Mouse (Mus musculus) layer of hippocampus, postnatal 25 days (tissue): ENCODE measurements around the gene Fuk. TPM values are rescaled to one million over a fixed set of nuclear protein-coding genes. Genes with fewer than 3 reads are reported as not detected.
"Not testable (repeated sequence)": the region's sequence is repeated elsewhere in the genome, so short reads cannot be mapped to it uniquely, and the experiment has no call there.

ENCODE experiments used
- DNase-seq, 2 experiments: peaks; one replicate each; pipeline ENCODE4 v3.0.0; 2022; ENCODE audit warnings: mixed read lengths in 2 of 2, low spot score in 1 of 2; ENCODE audit errors: extremely low spot score in 1 of 2
- total RNA-seq, 2 experiments: library from RNA; stranded (reverse); gene quantifications; 2 replicates each; pipeline ENCODE4 v1.2.3; 2021

Fuk gene
- total RNA-seq, 2 experiments from 2014 or later = 20.9 to 23.1 TPM

DNA sequence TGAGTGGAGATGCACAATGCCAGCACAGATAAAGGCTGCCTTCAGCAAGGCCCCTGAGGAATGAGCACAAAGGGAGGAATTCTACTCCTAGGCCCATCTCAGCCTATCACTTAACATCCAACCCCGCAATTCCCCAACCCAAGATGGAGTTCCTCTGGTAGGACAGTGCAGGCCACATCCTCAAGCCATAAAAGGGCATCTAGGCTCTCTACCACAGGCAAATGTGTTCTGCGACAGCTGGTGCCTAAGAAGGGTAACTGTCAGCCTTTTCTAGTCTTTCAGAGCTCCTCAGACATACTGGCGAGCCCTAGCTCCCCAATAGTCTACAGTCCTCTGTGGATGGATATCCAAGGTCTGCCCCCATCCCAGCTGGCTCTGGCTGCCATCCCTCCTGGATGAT is 15.7 kb downstream of the Fuk start:
- DNase-seq = no peak

DNA sequence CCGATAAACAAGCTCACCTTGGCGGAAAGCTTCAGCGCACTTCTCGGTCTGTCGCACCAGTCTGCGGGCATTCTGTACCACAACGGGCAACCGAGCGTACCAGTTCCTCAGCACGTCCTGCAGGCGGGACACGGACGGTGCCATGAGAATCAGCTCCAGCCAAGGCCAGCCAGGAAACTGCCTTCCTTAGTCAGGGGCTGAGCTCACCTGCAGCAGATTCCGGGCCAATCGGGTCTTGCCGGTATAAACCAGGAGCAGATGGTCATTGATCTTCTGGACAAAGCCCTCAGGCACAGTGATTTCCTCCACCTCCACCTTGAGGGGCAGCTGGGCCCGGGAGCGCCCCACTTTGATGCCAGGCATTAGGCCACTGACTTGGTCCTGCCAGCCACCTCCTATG is 18.5 kb downstream of the Fuk start:
- DNase-seq = no peak

DNA sequence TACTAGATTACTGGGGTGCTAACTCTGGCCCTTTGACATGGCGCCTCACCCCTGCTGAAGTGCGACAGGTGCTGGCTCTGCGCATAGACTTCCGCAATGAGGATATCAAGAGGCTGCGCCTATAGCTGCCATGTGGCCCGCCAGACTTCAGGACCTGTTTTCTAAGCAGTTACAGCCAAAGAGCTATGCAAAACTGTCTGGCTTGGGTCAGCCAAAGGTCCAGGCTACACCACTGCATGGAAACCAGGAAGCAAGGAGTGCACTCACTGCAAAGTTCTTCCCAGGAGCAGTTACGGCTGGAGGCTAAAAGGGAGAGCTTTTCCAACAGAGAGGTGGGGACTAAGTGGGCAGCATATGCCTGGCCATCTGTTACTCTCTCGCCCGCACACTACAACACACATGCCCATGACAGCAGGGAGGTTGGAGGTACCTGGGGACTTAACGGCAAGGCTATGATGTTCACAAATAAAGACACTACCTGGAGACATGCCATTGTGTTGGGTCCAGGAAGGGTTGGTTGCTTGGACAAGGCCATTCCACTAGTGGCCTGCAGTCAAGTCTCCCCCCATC is 20.5 kb downstream of the Fuk start:
- no peak for DNase-seq

DNA sequence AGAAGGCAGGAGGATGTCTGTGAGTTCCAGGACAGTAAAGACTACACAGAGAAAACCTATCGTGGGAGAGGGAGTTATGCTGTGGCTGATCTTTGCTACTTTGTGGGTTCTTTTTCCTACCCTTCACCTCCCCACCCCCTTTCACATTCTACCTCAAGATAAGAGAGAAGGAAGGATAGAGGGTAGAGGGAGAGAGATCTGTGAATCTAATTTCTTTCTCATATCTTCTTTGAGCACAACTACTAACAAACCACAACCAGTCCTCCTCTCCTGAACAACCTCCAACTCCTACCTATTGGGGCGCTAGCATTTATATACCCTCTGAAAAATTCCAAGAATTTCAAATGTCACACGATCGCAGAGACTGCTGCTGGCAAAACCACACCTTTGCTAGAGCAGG is 24.4 kb downstream of the Fuk start:
- DNase-seq = no peak

DNA sequence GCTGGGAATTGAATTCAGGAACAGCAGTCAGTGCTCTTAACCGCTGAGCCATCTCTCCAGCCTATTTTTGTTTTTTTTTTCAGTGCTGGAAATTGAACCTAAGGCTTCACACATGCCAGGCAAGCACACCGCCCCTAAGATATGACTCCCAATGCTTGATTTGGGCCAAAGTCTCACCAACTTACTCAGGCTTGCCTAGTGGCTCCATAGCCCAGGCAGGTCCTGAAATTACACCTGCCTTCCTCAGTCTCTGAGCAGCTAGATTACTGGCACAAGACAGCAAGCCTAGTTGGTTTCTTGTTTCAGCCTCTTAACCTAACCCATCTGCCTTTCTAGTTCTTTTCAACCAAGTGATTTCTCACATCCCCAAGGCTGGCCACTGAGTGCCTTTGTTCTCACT is 31.8 kb downstream of the Fuk start:
- no peak for DNase-seq

DNA sequence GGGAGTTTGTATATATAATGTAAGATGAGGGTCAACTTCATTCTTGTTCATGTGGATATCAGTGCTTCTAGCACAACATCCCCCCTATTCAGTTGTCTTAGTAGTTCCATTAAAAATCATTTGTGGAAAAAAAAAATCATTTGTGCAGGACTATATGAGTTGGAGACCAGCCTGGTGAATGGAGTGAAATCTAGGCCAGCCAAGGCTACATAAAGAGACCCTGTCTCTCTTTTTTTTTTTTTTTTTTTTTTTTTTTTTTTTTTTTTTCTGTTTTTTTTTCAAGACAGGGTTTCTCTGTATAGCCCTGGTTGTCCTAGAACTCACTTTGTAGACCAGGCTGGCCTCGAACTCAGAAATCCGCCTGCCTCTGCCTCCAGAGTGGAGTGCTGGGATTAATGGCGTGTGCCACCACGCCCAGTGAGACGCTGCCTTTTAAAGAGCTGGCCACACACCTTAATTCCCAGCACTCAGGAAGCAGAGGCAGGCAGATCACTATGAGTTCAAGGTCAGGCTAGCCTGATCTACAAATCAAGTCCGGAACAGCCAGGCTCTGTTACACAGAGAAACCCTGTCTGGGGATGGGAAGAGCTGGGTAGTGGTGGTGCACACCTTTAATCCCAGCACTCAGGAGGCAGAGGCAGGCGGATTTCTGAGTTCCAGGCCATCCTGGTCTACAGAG is 40.8 kb downstream of the Fuk start:
- not testable (repeated sequence) for DNase-seq

DNA sequence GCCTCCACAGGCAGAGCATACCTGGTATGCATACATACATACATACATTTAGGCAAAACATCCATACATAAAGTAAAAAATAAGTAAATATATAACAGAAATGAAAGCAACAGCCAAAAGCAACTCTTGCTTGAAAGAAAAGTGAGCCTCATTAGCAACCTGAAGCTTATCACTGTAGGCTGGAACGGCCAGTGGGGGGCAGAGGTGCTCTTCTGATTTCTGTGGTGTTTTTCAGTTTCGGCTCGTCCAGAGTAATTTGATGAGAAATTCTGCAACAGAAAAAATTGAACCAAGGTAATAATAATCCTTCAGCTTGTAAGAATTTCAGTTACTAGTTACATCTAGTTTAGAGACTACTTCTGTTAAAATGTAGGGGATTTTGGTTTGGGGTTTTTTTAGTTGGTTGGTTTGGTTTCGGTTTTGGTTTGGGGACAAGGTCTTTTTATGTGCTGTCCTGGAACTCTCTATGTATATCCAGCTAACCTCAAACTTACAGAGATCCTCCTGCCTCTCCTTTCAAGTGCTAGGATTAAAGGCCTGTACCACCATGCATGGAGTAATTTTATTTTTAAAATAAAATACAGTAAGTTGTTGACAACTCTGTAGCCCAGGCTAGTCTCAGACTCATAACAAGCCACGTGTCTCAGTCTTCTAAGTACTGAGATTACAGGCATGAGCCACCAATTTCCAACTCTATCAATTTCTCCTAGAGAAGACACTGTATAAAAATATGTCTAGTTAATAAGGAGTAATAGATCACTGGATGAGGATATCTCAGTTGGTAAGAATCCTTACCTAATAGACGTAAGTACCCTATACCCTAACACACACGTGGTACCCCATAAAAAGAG is 42.4 kb downstream of the Fuk start:
- no peak for DNase-seq

DNA sequence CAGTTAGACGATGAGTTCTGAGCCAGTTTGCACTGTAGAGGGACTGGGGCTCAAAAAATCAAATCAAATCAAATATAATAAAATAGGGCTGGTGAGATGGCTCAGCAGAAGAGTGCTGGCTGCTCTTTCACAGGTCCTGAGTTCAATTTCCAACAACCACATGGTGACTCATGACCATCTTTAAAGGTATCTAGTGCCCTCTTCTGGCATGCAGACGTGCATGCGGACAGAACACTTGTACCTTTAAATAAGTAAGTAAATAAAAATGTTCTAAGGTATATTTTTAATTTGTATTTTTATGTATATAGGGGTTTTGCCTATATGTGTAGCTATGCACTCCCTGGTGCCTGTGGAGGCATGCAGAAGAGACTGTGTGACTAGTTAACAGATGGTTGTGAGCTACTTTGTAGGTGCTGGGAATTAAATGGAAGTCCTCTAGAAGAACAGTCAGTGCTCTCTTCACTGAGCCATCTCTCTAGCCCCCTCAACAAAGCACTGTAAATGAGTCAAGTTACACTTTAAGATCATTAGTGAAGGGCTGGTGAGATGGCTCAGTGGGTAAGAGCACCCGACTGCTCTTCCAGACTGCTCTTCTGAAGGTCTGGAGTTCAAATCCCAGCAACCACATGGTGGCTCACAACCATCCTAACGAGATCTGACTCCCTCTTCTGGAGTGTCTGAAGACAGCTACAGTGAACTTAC is 45.4 kb downstream of the Fuk start:
- DNase-seq = no peak

DNA sequence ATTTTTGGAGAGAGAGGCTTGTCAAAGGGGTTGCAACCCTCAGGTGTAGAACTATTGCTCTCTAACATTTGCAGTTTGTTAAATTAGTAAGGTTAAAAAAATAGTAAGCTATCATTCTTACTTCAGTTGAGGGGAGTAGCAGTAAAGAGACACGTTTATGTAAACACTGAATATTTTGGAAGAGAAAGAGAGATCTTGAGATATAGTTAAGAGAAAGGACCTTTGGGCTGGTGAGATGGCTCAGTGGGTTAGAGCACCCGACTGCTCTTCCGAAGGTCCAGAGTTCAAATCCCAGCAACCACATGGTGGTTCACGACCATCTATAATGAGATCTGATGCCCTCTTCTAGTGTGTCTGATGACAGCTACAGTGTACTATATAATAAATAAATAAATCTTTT is 46.2 kb downstream of the Fuk start:
- DNase-seq = not testable (repeated sequence)

DNA sequence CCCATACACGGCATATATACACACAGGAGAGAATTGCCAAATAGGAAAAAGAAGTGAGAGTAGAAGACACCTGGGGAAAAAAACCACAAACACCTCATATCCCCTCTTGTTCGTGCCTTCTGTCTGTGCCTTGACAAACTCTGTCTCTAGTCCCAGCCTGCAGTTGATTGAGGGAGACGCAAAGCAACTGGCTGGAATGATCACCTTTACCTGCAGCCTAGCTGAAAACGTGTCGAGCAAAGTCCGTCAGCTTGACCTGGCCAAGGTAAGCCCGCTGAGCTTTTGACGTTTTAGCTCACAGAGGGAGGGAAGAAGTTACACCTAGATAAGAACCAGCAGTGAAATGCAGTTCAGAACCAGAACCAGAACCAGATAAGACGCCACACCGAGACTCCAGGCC is 51.1 kb downstream of the Fuk start:
- no peak for DNase-seq

DNA sequence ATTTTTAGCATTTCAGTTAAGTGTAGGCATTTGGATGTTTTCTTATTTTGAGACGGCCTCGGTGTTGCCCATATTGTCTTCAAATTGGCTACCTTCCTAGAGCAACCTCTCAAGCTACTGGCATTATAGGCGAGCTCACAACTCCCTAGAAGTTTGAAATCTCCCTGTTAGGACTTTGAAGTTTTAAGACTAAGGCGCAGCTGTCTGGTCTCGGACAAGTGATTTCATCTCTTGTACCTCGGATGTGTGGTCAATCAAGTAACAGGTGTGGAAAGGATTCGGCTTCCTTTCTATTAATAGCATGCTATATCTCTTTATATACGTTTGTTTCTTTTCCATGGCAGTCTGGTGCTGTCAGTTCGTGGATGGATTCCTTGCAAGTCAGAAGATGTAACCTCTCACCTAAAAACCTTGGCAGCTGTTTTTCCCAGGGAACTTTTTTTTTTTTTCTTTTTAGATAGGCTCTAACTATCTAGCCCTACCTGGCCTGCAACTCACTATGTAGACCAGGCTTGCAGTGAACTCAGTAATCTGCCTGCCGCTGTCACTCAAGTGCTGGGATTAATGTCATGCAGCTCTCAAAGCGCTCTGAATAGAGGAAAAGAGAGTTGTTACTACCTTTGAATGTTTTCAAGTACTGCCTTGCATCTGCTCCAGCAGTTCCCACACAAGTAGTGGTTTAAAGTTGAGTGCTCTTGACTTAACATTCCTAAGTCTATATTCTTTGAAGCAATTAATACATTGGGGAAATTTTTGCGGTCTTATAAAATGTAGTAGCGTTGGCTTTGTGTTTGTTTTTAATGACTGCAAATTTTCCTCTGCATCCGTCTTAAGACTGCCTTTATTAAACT is 54.4 kb downstream of the Fuk start:
- no peak for DNase-seq

DNA sequence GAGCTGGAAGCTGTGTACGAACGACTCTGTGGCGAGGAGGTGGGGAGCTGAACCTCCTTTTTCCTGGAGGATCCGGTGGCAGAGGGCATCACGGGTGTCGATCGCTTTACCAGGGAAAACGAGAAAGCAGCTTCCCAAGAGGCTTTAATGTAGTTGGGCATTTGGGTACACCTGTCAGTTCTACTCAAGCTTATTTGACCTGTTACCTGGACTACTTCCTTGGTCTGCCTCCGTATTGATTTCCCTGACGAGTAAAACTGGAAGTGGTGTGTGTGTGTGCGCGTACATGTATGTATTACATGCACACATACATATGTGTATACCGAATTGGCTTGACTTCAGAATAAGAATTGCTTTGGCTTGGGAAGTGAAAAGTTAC is 55.1 kb downstream of the Fuk start:
- no peak for DNase-seq

DNA sequence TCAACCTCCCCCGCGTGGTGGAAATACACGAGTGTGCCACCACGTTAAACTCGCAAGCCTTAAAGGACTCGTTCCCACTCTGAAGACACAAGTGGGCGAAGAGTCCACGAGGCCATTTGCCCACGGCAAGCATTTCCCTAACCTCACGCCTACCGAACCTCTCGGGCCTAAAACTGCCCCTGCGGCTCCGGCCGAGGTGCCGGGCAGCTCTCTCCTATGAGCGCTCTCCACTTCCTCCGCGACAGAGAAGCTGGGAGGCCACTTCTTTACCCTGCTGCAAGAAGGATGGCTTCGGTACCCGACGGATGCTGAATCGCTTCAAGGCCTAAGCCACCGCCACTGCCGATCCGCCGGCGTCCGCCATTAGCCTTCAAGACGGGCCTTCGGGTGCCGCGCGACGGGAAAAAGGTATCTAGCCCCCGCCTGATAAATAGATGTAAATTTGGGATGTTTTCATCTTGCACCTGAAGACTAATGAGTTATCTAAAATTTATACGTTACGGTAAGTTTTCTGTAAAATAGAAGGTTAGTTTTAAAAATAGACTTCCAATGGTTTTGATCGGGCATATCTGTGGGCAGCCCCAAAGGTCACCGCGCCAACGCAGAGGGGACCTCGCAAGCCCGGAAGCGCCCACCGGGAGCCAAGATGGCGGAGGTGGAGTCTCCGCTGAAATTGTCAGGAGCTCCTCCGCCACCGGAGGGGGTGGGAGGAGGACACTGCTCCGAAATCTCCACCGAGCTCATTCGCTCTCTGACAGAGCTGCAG is 55.7 kb downstream of the Fuk start, which contains the start of the genes Cog4 and Sf3b3:
Cog4 (plus strand) TSS at position 196 of the 766 bp plus-strand sequence.
Sf3b3 (minus strand) TSS at position 383 of the 766 bp plus-strand sequence.
- DNase-seq = peak; percentile 78 to 80

DNA sequence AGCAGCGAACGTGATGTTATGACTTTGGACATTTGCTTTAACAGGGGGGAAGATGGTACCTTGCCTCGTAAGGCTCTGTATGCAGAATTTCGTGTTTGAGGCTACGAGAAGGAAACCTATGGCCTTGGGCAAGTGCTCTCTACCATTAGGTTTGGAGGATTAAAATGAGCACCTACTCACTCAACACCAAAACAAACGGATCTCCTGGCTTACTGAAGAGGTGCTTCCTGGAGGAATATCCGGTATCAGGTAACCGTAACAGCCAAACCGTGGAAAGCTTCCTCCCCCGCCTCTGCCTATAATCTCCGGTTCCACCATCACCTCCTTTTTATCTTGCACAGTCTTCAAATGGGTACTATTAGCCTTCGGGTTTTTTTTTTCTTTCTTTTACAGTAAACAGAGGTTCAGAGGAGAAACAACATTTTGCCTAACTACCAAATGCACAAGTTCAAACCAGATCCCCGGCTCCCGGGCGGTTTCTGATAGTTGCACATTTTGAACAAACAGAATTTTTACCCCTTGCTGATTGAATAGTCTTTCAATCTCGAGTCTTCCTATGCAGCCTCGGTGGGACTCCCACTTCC is 56.4 kb downstream of the Fuk start:
- DNase-seq = no peak

DNA sequence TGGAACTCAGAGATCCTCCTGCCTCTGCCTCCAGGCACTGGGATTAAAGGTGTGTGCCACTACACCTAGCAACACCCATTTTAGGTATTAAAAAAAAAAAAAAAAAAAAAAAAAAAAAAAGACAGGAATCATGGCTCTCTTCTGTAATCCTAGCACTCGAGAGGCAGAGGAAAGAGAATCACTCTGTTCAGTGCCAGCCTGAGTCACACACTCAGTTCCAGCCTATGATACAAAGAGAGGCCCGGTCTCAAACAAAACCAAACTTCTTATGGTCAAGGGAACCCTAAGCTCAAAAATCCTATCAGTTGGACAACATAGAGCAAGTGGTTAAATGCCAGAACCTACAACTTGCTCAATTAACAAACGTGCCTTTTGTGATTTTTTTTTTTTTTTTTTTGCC is 57.3 kb downstream of the Fuk start:
- DNase-seq = no peak

DNA sequence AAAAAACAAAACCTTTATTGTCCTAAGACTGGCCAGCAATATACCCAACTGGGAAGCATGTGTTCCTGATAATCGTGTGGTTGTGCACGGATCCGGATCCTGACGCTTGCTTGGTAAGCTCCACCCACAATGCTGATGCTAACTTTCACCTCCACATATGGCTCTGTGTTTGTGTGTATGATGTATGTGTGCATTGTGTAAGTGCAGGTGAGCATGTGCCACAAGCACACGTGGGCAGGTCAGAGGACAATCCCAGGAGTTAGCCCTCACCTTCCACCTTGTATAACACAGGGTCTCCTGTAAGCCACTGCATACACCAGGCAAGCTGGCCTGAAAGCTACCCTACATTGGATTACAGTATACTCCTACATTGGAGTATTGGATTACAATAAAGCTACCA is 59.1 kb downstream of the Fuk start:
- no peak for DNase-seq

DNA sequence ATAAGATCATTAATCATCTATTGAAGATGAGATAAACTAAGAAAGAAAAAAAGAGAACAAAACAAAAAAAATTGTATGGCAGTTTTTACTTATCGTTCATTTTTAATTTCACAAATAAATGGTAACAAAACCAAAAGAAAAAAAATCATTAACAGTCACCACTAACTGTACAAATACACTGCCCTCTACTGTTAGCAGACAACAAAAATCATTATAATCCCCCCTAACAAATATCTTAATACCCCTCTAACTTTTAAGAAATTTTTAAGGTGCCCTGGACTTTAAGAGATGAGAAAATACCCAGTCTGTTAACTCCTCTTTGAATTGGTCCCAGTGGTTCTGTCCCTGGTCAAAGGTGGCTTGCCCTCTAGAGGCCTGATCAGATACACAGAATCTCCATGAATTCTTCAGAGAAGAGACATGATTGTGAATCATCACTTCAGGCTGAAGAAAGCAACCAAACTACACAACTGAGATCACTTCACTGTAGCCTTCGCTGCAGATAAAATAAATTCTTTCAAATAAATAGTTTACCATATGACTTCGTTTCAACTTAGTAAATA is 60.2 kb downstream of the Fuk start:
- DNase-seq = no peak
